Mouse (Mus musculus): ENCODE data around the gene Afap1. TPM values are rescaled to one million over a fixed set of nuclear protein-coding genes. Genes with fewer than 3 reads are reported as not detected.

Afap1 gene
- total and polyA plus RNA-seq, 3 experiments = 0.03 to 0.04 TPM; not detected in 1

GRCm38 (mm10) chr5:35947427-35947826 lies 54.3 kb downstream of the Afap1 start:
- Histone ChIP-seq H3K27ac (ENCODE audit: control insufficient read depth, low read depth, low read length) (no peak overlapping the region), H3K79me2 (ENCODE audit: control insufficient read depth, insufficient read depth, low read length, poor library complexity) (no peaks in the 10 kb centered on the region), H3K4me3 (ENCODE audit: control insufficient read depth in 1 of 2, insufficient read depth in 1 of 2, low read depth in 2 of 2, low read length in 2 of 2) (no peak overlapping the region)

DNA sequence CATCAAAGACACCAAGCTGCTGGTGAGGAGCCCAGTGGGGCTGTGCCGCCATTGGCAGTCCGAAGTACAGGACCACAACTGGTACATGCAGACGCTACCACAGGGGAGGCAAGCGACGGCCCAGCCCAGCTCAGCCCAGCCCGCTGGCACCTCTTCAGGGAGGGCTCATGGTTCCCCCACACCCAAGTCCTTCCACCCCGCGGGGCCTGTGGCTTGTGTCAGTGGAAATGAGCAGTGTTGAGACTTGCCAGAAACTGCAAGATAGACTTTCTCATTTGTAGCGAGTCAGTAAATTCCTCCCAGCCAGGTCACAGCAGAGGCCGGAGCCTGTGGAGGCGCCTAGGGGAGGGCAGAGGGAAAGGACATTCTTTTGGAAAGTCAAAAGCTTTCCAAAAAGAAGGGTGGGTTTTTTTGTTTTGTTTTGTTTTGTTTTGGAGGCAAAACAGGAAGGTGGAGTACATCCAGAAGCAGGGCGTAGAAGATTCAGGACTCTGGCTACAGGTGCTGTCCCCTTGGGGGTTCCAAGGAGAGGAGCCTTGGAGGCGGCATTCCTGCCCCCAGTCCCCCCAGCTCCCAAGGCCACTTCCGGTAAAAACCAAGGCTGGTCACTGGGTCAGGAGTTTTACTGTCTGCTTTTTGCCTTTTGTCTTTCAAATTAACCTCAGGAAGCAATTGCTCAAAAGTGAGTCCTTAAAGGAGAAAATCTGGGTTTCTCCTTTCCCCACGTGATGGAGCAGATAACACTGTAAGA lies 55.3 kb downstream of the Afap1 start:
- Histone ChIP-seq H3K27ac (ENCODE audit: control insufficient read depth, low read depth, low read length) (no peak overlapping the region), H3K79me2 (ENCODE audit: control insufficient read depth, insufficient read depth, low read length, poor library complexity) (no peaks in the 10 kb centered on the region), H3K4me1 (ENCODE audit: control insufficient read depth in 1 of 2, insufficient read depth in 2 of 2, low read length in 2 of 2) (no peaks in the 10 kb centered on the region), H3K36me3 (ENCODE audit: control insufficient read depth in 1 of 2, insufficient read depth in 2 of 2, low read length in 2 of 2) (no peaks in the 10 kb centered on the region), H3K27me3 (ENCODE audit: control insufficient read depth in 1 of 2, insufficient read depth in 2 of 2, low read length in 2 of 2) (no peaks in the 10 kb centered on the region), H3K9ac (ENCODE audit: control insufficient read depth, low read depth, low read length, poor library complexity, severe bottlenecking) (no peak overlapping the region), H3K4me3 (ENCODE audit: control insufficient read depth in 1 of 2, insufficient read depth in 1 of 2, low read depth in 2 of 2, low read length in 2 of 2) (no peak overlapping the region), H3K9me3 (replicated peaks; ENCODE audit: insufficient read depth, low read length) (no peaks in the 10 kb centered on the region)
- no peak for DNase-seq (ENCODE audit: low read depth, low spot score)
- TF ChIP-seq RCOR1 (IDR thresholded peaks at IDR 0.05; ENCODE audit: low read depth, low read length) (no peak), MYC (IDR thresholded peaks at IDR 0.05; ENCODE audit: low read depth, low read length) (no peak), POLR2AphosphoS5 (IDR thresholded peaks at IDR 0.05; ENCODE audit: borderline replicate concordance, low read depth, low read length) (no peak), NELFE (IDR thresholded peaks at IDR 0.05; ENCODE audit: low read depth, low read length) (no peak), GABPA (IDR thresholded peaks at IDR 0.05; ENCODE audit: low read depth, low read length) (no peak), ZC3H11A (IDR thresholded peaks at IDR 0.05; ENCODE audit: low read depth, low read length) (no peak), BHLHE40 (IDR thresholded peaks at IDR 0.05; ENCODE audit: borderline replicate concordance, low read depth, low read length) (no peak), MAZ (IDR thresholded peaks at IDR 0.05; ENCODE audit: low read depth, low read length) (no peak), POLR2AphosphoS2 (IDR thresholded peaks at IDR 0.05; ENCODE audit: low read length) (no peak), E2F4 (IDR thresholded peaks at IDR 0.05; ENCODE audit: borderline replicate concordance, low read depth, low read length) (no peak), TAL1 (IDR thresholded peaks at IDR 0.05; ENCODE audit: low read length) (no peak), USF1 (IDR thresholded peaks at IDR 0.05; ENCODE audit: low read depth, low read length) (no peak), TBP (IDR thresholded peaks at IDR 0.05; ENCODE audit: low read depth, low read length) (no peak), MXI1 (IDR thresholded peaks at IDR 0.05; ENCODE audit: low read depth, low read length) (no peak), POLR2A (IDR thresholded peaks at IDR 0.05; ENCODE audit: control insufficient read depth in 1 of 2, insufficient read depth in 1 of 2, low read depth in 1 of 2, low read length in 2 of 2, poor library complexity in 1 of 2) (no peak)

More at GRCm38 (mm10) chr5:35947427-35947826, 54.3 kb downstream of the Afap1 start:
- H3K27me3 ChIP-seq (ENCODE audit: control insufficient read depth in 1 of 2, insufficient read depth in 2 of 2, low read length in 2 of 2) = no peaks in the 10 kb centered on the region
- H3K4me1 ChIP-seq (ENCODE audit: control insufficient read depth in 1 of 2, insufficient read depth in 2 of 2, low read length in 2 of 2) = no peaks in the 10 kb centered on the region
- no peak overlapping the region for H3K9ac ChIP-seq (ENCODE audit: control insufficient read depth, low read depth, low read length, poor library complexity, severe bottlenecking)
- TF ChIP-seq MAX (IDR thresholded peaks at IDR 0.05; ENCODE audit: low read length) = no peak
- TF ChIP-seq ELF1 (IDR thresholded peaks at IDR 0.05; ENCODE audit: low read depth, low read length) = no peak
- TF ChIP-seq POLR2AphosphoS5 (IDR thresholded peaks at IDR 0.05; ENCODE audit: borderline replicate concordance, low read depth, low read length) = no peak
- TF ChIP-seq ZNF384 (IDR thresholded peaks at IDR 0.05; ENCODE audit: low read depth, low read length) = no peak
- TF ChIP-seq POLR2A (IDR thresholded peaks at IDR 0.05; ENCODE audit: control insufficient read depth in 1 of 2, insufficient read depth in 1 of 2, low read depth in 1 of 2, low read length in 2 of 2, poor library complexity in 1 of 2) = no peak
- no peak for TF ChIP-seq MAZ (IDR thresholded peaks at IDR 0.05; ENCODE audit: low read depth, low read length)
- no peak for TF ChIP-seq USF2 (IDR thresholded peaks at IDR 0.05; ENCODE audit: borderline replicate concordance in 1 of 2, insufficient read depth in 1 of 2, low read depth in 1 of 2, low read length in 2 of 2)
- no peak for TF ChIP-seq HCFC1 (IDR thresholded peaks at IDR 0.05; ENCODE audit: low read depth, low read length)
- TF ChIP-seq POLR2AphosphoS2 (IDR thresholded peaks at IDR 0.05; ENCODE audit: low read length) = no peak
- H3K9me3 ChIP-seq (replicated peaks; ENCODE audit: insufficient read depth, low read length) = no peaks in the 10 kb centered on the region
- H3K36me3 ChIP-seq (ENCODE audit: control insufficient read depth in 1 of 2, insufficient read depth in 2 of 2, low read length in 2 of 2) = no peaks in the 10 kb centered on the region
- no peak for DNase-seq (ENCODE audit: low read depth, low spot score)
